Mouse (Mus musculus) ES-Bruce4 (cell line): ENCODE data around the gene Rora.

Experiments
- CTCF ChIP-seq: IDR thresholded peaks from one replicate; pipeline ENCODE4 v1.8.1; 2011; ENCODE audit warnings: low read depth, low read length
- EP300 ChIP-seq: IDR thresholded peaks from 2 replicates; pipeline ENCODE4 v1.6.1; 2011; ENCODE audit warnings: low read depth, low read length; ENCODE audit not compliant: insufficient read depth
- POLR2A ChIP-seq: IDR thresholded peaks from one replicate; pipeline ENCODE4 v1.8.1; 2011; ENCODE audit warnings: low read length; ENCODE audit not compliant: insufficient read depth

GRCm38 (mm10) chr9:68874544-68874943, 221.0 kb downstream of the Rora start:
- no peak for TF ChIP-seq EP300
- no peak for TF ChIP-seq CTCF
- TF ChIP-seq POLR2A = no peak
